Mouse (Mus musculus) ES-E14 (cell line): ENCODE measurements around the gene Hibadh.

Experiments
- CHD2 ChIP-seq: IDR thresholded peaks from 2 replicates; pipeline ENCODE4 v1.6.1; 2014; ENCODE audit warnings: mild to moderate bottlenecking, low read depth, low read length, inconsistent platforms
- ZNF384 ChIP-seq: IDR thresholded peaks from 2 replicates; pipeline ENCODE4 v1.6.1; 2012; ENCODE audit warnings: low read depth, low read length, inconsistent platforms

DNA sequence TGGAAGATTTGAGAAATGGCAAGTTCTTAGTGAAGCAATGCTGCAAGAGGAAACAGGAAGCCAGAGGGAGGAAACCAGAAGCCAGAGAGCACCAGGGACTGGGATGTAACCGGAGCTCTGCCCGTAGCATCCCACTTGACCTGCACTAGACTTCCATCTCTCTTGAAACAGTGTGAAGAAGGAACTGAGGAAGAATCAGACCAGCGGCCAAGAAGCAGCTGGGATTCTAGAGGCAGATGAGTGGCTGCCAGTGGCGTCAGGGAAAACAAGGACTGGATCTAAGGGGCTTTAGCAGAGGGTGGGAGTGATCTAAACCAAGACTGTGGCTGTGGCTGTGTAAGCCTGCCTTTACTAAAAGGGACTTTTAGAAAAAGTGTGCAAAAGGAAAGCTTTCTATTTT, 95.8 kb downstream of the Hibadh start:
- no peak for TF ChIP-seq ZNF384
- TF ChIP-seq CHD2, result no peak
